In genomic region chr16:36561386-36562338, GRCm38 (mm10) we compare ENCODE assay signal across 7 mouse cellular contexts. TPM values are rescaled to one million over a fixed set of nuclear protein-coding genes. Genes with fewer than 3 reads are reported as not detected.
A peak's percentile ranks its signal among the peaks of the same experiment; 100 is the strongest.
DNase-seq lines count a peak whose midpoint lies in the region; ATAC-seq and TF ChIP-seq lines count a peak whose summit lies in the region.

Casr (minus strand) TSS chr16:36562141.

- TF ChIP-seq CTCF in lung, embryonic 14.5 days (IDR thresholded peaks at IDR 0.05; ENCODE audit: low read depth), result no peak
- no peak for TF ChIP-seq CTCF in stomach, postnatal 0 days (IDR thresholded peaks at IDR 0.05; ENCODE audit: low read depth)

- H3K27me3 ChIP-seq in lung, embryonic 14.5 days (ENCODE audit: insufficient read depth, low read length), result peaks cover 15% of the 10 kb centered on the region
- no peaks in the 10 kb centered on the region for H3K27me3 ChIP-seq in forebrain, embryonic 14.5 days (replicated peaks; ENCODE audit: control insufficient read depth, insufficient read depth, low read length)
- peaks cover 26% of the 10 kb centered on the region for H3K27me3 ChIP-seq in limb, embryonic 15.5 days
- peaks cover 4% of the 10 kb centered on the region; the same call in 1 of the 2 replicates for H3K27me3 ChIP-seq in stomach, postnatal 0 days (ENCODE audit: control insufficient read depth, insufficient read depth, low read length)

- DNase-seq in lung, embryonic 14.5 days, result no peak
- DNase-seq in lung, postnatal 25 days (ENCODE audit: low spot score), result no peak
- DNase-seq in forebrain, embryonic 14.5 days (ENCODE audit: low spot score), result no peak
- no peak for DNase-seq in stomach, postnatal 0 days (ENCODE audit: low spot score)

- H3K4me2 ChIP-seq in lung, embryonic 14.5 days, result peak within 1 kb of the TSS; percentile 53
- H3K4me2 ChIP-seq in forebrain, embryonic 14.5 days (ENCODE audit: low read length), result peak within 1 kb of the TSS; percentile 90
- peak within 1 kb of the TSS; percentile 56 for H3K4me2 ChIP-seq in limb, embryonic 15.5 days
- peak within 1 kb of the TSS; percentile 35 for H3K4me2 ChIP-seq in stomach, postnatal 0 days (replicated peaks; ENCODE audit: low read depth)

- TF ChIP-seq EP300 in stomach, postnatal 0 days (optimal IDR thresholded peaks at IDR 0.05), result no peak

- H3K9me3 ChIP-seq in lung, embryonic 14.5 days (ENCODE audit: low read depth, low read length), result no peaks in the 10 kb centered on the region
- no peaks in the 10 kb centered on the region for H3K9me3 ChIP-seq in forebrain, embryonic 14.5 days (replicated peaks; ENCODE audit: control insufficient read depth, low read length)
- no peaks in the 10 kb centered on the region for H3K9me3 ChIP-seq in limb, embryonic 15.5 days
- H3K9me3 ChIP-seq in stomach, postnatal 0 days (ENCODE audit: control insufficient read depth, low read length), result no peaks in the 10 kb centered on the region

- H3K36me3 ChIP-seq in lung, embryonic 14.5 days (ENCODE audit: insufficient read depth), result no peaks in the 10 kb centered on the region
- no peaks in the 10 kb centered on the region for H3K36me3 ChIP-seq in forebrain, embryonic 14.5 days (ENCODE audit: control insufficient read depth, insufficient read depth, low read length)
- H3K36me3 ChIP-seq in limb, embryonic 15.5 days, result no peaks in the 10 kb centered on the region
- no peaks in the 10 kb centered on the region for H3K36me3 ChIP-seq in stomach, postnatal 0 days (ENCODE audit: control insufficient read depth, insufficient read depth, low read length)

- no peak within 1 kb of the TSS for H3K9ac ChIP-seq in lung, embryonic 14.5 days
- H3K9ac ChIP-seq in forebrain, embryonic 14.5 days (ENCODE audit: low read length), result peak within 1 kb of the TSS; percentile 43; the same call in 1 of the 2 replicates
- no peak within 1 kb of the TSS for H3K9ac ChIP-seq in limb, embryonic 15.5 days
- no peak within 1 kb of the TSS for H3K9ac ChIP-seq in stomach, postnatal 0 days (ENCODE audit: low read length)

- no peak within 1 kb of the TSS for H3K27ac ChIP-seq in lung, embryonic 14.5 days (ENCODE audit: low read depth)
- no peak within 1 kb of the TSS for H3K27ac ChIP-seq in forebrain, embryonic 14.5 days (ENCODE audit: low read depth, low read length)
- no peak within 1 kb of the TSS for H3K27ac ChIP-seq in limb, embryonic 15.5 days
- H3K27ac ChIP-seq in stomach, postnatal 0 days (replicated peaks), result no peak within 1 kb of the TSS

- peak within 1 kb of the TSS; percentile 24 for H3K4me3 ChIP-seq in lung, embryonic 14.5 days (ENCODE audit: low read depth, low read length)
- H3K4me3 ChIP-seq in forebrain, embryonic 14.5 days (ENCODE audit: low read depth, low read length), result peak within 1 kb of the TSS; percentile 37
- H3K4me3 ChIP-seq in limb, embryonic 15.5 days, result peak within 1 kb of the TSS; percentile 29
- H3K4me3 ChIP-seq in stomach, postnatal 0 days (ENCODE audit: low read depth, low read length), result peak within 1 kb of the TSS; percentile 12

- 3% methylated on average over 36 of the region's 36 CpGs for WGBS in lung, embryonic 14.5 days
- WGBS in forebrain, embryonic 14.5 days, result 2% methylated on average over 36 of the region's 36 CpGs
- WGBS in limb, embryonic 15.5 days, result 3% methylated on average over 36 of the region's 36 CpGs
- WGBS in stomach, postnatal 0 days, result 4% methylated on average over 36 of the region's 36 CpGs

- no peaks in the 10 kb centered on the region for H3K4me1 ChIP-seq in lung, embryonic 14.5 days (ENCODE audit: insufficient read depth)
- 0 out of 2 replicates have a peak, but pooled peaks cover 5% of the 10 kb centered on the region for H3K4me1 ChIP-seq in forebrain, embryonic 14.5 days (ENCODE audit: control insufficient read depth, insufficient read depth, low read length)
- H3K4me1 ChIP-seq in limb, embryonic 15.5 days, result peaks cover 12% of the 10 kb centered on the region
- H3K4me1 ChIP-seq in stomach, postnatal 0 days (replicated peaks; ENCODE audit: control insufficient read depth, insufficient read depth), result no peaks in the 10 kb centered on the region

- ATAC-seq in lung, embryonic 14.5 days (ENCODE audit: insufficient read depth), result no peak
- ATAC-seq in forebrain, embryonic 14.5 days, result peak; percentile 40; the same call in 1 of the 2 replicates
- ATAC-seq in limb, embryonic 15.5 days (ENCODE audit: insufficient number of reproducible peaks, low FRiP score, low TSS enrichment, low read depth), result no peak
- no peak for ATAC-seq in stomach, postnatal 0 days (ENCODE audit: low FRiP score, low TSS enrichment)
- ATAC-seq in erythroblast, adult 5-6 weeks (replicated peaks; ENCODE audit: low FRiP score, poor library complexity, severe bottlenecking), result no peak
- no peak for ATAC-seq in megakaryocyte-erythroid progenitor cell, adult 5-6 weeks (replicated peaks; ENCODE audit: low FRiP score, low TSS enrichment, poor library complexity, severe bottlenecking)

RNA-seq across cellular contexts. Expression of gene Casr, which starts in this region (rescaled TPM):
- polyA plus RNA-seq in lung, embryonic 14.5 days (2014; fragmentation: Nextera tagmentation; extraction: Ambion mirVana), result 0.08 TPM in 1 of 2 replicates, not detected in the other
- polyA plus RNA-seq in forebrain, embryonic 14.5 days (2014; fragmentation: Nextera tagmentation; extraction: Ambion mirVana), result 0.22 TPM in 1 of 2 replicates, not detected in the other
- polyA plus RNA-seq in limb, embryonic 15.5 days (2015; fragmentation: Nextera tagmentation; extraction: Ambion mirVana), result 0.11 and 0.45 TPM in 2 replicates
- 0.10 TPM in 2 replicates for polyA plus RNA-seq in stomach, postnatal 0 days (2015; fragmentation: Nextera tagmentation; extraction: Ambion mirVana)
- total RNA-seq in erythroblast, adult 5-6 weeks (2015; ENCODE audit: low replicate concordance), result not detected in 2 replicates
- total RNA-seq in erythroblast, adult 5-6 weeks (2017; ENCODE audit: low replicate concordance), result 0.14 TPM in 1 of 2 replicates, not detected in the other
- not detected in 2 replicates for total RNA-seq in megakaryocyte-erythroid progenitor cell, adult 5-6 weeks (2014; fragmentation: Nextera tagmentation)
- not detected in 2 replicates for total RNA-seq in megakaryocyte-erythroid progenitor cell, adult 5-6 weeks (2017)

Comparison
In these comparisons a context has a peak if more than half of its experiments do, and no peak if none do; other contexts are left out.
1. Peak in ATAC-seq, H3K4me3 ChIP-seq, H3K9ac ChIP-seq and H3K4me2 ChIP-seq in forebrain, embryonic 14.5 days; RNA of the gene not detected or under 1 TPM.
2. H3K4me2 ChIP-seq: peak in every context shown above with its lines; median percentile 90 in forebrain, embryonic 14.5 days; 56 in limb, embryonic 15.5 days; 53 in lung, embryonic 14.5 days; 35 in stomach, postnatal 0 days.